Comparison of ENCODE assay signal across 8 mouse cellular contexts in the genomic region with DNA sequence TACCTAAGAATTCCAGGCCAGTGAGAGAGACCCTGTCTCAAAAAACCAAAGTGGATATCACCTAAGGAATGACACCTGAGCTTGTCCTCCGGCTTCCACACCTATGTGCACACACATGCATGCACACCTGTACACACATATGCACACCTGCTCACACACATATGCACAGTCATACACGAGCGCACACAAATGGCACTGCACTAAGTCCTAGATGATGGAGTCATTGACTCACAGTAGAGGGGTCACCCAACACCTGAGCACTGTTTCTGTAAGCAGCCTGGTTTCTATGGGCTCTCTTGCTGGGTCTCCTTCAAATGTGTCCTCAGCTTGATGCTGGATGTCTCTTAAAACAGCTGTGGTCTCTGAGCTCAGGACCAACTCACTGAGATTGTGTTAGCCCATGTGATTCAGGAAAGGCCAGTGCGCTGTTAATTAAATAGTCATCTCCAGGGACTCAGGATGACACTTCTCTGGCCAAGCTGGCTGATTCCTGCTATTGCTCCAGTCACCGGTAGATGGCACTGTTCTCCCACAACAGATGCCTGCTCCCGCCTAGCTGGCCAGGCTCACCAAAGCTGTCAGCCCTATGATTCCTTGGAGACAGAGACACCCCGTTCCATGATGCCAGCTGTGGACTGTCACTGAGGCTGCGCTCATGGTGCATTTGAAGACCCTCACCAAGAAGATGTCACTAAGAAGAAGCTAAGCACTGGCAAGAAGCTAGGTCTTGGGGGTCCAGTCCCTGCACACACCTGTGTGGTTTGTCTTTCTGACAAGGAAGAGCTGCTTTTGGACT.
DNase-seq lines count a peak whose midpoint lies in the region; ATAC-seq lines count a peak whose summit lies in the region.

No protein-coding gene starts in this region.

- DNase-seq in NIH3T3 (ENCODE audit: low read depth): peak; percentile 84
- peak; percentile 83 to 84 for DNase-seq in cerebellum, postnatal 10 days
- peak; percentile 36 to 72 for DNase-seq in frontal cortex, postnatal 14 days (ENCODE audit: low spot score in 2 of 2)
- peak; percentile 85 for DNase-seq in hindbrain, embryonic 14.5 days (ENCODE audit: low spot score)
- peak; percentile 64 to 73 for DNase-seq in layer of hippocampus, postnatal 36 days
- DNase-seq in lung, postnatal 25 days (ENCODE audit: low spot score): peak; percentile 69
- DNase-seq in retina, postnatal 1 day: peak; percentile 89
- DNase-seq in thymus, postnatal 4 days: peak; percentile 71

- no peaks in the 10 kb centered on the region for H3K4me1 ChIP-seq in hindbrain, embryonic 14.5 days (replicated peaks; ENCODE audit: control insufficient read depth, insufficient read depth, low read length)

- peak overlapping the region; percentile 35 for H3K4me2 ChIP-seq in hindbrain, embryonic 14.5 days (replicated peaks)

- no peaks in the 10 kb centered on the region for H3K9me3 ChIP-seq in hindbrain, embryonic 14.5 days (ENCODE audit: control insufficient read depth, low read length)

- H3K27ac ChIP-seq in hindbrain, embryonic 14.5 days: no peak overlapping the region

- H3K27me3 ChIP-seq in hindbrain, embryonic 14.5 days (ENCODE audit: control insufficient read depth, insufficient read depth, low read length): no peaks in the 10 kb centered on the region

- ATAC-seq in hindbrain, embryonic 14.5 days (ENCODE audit: low FRiP score): peak; percentile 83; the same call in 1 of the 2 replicates

- H3K9ac ChIP-seq in hindbrain, embryonic 14.5 days: no peak overlapping the region

- 24% methylated on average over 8 of the region's 8 CpGs for WGBS in hindbrain, embryonic 14.5 days

- no peak overlapping the region; the same call in 1 of the 2 replicates for H3K4me3 ChIP-seq in hindbrain, embryonic 14.5 days (replicated peaks; ENCODE audit: low read length)

- no peaks in the 10 kb centered on the region for H3K36me3 ChIP-seq in hindbrain, embryonic 14.5 days (replicated peaks; ENCODE audit: control insufficient read depth, insufficient read depth)
